Mouse (Mus musculus) thymus, adult 18-20 months (tissue): ENCODE measurements around the gene Gyg.
A peak's percentile ranks its signal among the peaks of the same experiment; 100 is the strongest.

Experiments used
- DNase-seq, 2 experiments: peaks; one replicate each; pipeline ENCODE4 v3.0.0; 2022; ENCODE audit warnings: mixed read lengths in 2 of 2

Gene Gyg

DNA sequence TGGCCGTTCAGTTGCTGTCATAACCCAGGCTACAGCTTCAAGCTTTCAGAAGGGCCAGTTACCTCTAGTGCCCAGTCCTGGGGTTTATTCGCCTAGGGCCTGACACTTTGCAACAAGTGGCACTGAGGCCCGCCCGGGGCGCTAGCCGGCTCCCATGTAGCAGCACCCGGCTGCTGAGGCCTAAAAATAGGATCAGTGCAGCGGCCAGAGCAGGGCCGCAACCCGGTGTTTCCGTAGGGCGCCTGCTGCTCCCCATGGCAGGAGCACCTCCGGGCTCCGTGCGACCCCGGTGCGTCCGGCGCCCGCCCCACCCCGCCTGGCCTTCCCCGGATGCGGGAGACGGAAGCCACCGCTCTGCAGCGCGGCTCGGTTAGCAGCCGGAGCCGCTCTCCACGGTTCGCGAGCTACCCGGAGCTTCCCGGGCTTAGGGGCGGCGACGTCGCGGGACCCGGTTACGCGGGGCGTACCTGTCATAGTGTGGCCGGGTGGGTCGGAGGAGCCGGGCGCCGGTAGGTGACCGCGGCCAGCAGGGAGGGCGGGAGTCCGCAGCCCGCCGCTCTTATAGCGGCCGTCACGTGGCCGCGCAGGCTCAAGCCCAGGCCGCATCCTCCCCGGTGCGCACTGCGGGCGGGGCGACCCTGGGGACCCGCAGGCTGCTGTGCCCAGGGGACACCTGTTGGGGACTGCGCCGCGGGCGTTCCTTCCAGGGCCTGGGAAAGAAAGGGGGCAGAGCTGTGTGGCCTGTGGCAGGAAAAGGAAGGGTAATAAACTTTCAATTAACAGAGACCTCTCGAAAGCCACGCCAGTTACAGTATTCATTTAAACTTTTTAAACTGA lies at the start of gene Gyg:
Gyg (minus strand) TSS at position 787 of the 837 bp plus-strand sequence.
- peak; percentile 63 to 67 for DNase-seq

DNA sequence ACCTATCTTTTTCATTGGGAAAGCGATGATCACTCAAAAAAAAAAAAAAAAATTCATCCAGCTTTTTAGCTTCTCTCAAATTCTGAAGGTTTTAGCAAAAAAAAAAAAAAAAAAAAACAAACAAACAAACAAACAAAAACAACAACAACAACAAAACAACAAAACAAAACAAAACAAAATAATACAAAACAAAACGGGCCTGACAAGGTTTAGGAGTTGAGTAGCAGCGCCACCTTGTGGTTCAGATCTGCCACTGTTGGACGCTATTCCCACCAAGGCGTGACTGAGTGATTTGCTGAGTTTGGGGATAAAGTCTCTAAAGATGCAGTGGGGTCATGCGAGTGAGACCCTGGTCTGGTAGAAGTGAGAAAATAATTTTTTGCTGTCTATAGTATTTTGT lies 43.8 kb upstream of the Gyg start:
- peak; percentile 8 to 18 for DNase-seq

DNA sequence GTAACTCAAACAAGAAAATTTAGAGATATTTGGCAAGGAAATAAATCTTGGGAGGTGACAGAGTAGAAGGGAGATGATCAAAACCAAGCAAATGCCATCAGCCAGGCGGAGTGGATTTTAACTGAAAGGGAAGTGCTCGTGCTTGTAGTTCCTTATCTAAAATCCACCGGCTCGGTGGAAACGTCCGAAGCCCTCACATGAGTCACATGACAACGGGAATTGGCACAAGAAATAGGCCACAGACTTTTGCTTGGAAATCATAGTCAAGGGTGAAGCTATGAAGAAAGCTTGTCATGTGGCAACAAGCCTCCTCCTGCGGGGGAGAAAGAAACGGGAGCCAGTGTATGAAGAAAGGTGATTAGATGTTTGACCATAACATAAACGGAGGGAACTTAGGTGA lies 42.8 kb upstream of the Gyg start:
- DNase-seq, result no peak

DNA sequence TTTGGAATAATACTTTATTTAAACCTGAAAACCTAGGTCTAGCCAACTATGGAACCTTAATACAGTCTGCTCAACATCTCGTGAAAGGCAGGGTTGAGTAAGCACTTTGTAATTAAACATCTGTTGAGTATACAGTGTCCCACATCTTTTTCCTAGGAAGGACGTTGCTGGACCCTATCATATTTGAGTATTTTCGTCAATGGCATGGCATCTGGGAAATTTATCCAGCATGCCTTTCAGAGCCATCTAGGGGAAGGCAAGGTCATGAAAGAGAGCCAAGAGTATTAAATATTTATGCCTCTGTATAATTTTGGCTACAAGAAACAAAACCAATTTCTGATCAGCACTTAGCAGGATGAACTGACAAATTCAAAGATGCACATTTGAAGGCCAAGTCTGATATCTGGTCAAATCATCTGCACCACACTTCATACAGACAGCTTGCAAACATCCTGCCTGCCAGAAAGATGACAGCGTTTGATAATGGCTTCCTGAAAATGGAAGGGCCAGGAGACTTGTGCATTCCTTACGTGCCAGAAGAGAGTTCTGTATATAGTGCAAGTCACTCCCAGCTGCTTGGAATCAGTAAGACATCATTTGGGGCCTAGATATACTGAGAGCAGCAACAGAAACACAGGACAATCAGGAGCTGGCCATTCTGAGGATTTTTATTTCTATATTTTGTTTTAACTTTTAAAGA lies 34.0 kb upstream of the Gyg start:
- DNase-seq, result no peak

DNA sequence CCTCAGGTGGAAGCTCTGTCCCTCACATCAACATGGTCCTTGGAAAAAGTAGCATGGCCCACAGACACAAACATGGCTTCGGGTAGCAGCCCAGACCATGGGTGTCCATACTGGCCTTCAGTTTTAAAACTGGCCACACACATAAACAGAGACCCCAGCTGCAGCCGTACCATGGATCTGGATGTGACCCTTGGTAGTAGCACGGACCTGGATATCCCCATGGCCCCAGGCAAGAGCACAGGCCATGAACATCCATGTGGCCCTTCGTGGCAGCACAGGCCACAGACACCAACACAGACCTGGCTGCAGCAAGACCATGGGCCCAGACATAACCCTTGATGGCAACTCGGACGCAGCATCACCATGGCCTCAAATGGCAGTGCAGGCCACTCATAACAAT lies 17.3 kb upstream of the Gyg start:
- DNase-seq, result no peak

DNA sequence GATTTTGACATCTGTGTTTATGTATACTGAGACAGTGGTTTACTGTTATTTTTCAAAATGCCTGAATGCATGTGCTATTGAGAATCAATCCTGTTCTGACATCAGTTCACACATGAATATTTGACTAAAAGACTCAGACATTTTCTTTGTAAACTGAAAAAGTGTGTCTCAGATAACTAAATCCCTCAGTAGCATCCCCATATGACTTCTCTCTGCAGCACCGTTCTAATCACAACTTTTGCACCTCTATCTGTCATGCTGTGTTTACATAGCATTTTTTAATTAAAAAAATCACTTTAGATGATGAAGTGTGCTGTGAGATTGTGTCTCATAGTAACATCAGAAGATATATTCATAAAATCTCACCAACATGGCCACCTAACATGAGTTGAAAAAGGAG lies 12.4 kb upstream of the Gyg start:
- no peak for DNase-seq

DNA sequence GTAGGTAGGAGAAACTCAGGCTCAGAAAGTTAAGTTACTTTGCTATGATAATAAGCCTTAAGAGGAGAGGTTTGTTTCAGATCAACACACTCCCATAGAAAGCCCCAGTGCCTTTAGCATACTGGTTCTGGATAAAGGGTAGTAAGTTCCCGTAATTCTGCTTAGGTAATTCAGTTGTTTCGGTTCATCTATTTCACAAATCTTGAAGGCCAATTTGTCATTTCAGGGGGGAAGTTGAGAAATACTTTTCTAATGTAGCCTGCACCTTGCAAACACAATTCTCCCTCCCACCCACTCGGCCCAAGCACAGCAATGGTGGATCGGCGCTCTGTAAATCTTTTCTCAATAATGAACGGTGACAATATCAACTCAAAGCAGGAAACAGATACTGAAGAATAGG lies 359 bp upstream of the Gyg start:
- DNase-seq, result no peak

DNA sequence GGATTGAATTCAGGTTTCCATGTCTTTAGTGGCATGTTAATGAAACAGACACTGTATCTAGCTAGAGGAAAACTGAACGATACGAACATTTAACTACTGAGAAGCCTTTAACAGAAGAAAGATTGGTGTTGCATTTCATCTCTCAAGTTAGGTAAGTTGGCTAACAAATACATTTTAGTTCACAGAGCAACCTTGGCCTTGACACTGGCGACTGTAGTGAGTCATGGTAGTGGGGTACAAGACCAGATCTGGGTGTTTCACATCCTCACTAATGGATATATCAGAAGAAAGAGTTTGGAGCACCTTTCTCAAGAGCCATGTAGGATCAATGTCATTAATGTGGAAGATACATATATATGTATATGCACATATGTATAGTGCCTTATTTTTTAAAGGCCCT lies 3.5 kb downstream of the Gyg start:
- DNase-seq, result no peak

DNA sequence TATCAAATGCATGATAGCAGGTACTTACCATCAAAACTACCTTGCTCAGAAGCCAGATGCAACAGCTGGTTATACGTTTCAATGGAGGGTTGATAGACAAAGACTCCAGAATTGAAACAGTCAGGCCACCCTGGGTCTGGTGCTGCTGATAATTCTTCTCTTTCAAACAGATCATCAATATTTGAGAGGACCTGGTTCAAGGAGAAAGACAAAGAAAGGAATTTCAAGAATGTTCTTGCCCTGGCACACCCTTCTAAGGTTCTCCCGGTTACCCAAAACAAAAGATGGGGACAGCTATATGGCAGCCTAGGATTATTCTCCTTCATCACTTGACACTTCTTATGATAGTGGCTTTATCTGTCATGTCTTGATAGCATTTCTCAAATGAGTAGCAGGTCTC lies 4.6 kb downstream of the Gyg start:
- DNase-seq, result no peak

DNA sequence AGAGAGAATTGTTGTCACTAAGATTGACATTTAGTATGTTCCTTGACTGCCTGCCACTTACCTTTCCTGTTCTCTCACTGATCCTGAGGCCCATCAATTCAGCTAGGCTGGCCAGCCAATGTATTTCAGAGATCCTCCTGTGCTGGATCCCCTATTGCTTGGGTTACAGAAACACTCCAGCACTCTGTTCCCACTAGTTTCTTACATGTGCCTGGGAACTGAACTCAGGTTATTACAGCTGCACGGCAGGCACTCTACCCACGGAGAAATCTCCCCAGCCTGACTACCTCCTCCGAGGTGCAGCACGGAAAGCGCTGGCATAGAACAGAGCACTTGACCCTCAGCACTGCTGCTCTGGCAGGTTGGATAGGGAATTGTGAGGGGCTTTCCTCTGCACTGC lies 7.5 kb downstream of the Gyg start:
- no peak for DNase-seq

DNA sequence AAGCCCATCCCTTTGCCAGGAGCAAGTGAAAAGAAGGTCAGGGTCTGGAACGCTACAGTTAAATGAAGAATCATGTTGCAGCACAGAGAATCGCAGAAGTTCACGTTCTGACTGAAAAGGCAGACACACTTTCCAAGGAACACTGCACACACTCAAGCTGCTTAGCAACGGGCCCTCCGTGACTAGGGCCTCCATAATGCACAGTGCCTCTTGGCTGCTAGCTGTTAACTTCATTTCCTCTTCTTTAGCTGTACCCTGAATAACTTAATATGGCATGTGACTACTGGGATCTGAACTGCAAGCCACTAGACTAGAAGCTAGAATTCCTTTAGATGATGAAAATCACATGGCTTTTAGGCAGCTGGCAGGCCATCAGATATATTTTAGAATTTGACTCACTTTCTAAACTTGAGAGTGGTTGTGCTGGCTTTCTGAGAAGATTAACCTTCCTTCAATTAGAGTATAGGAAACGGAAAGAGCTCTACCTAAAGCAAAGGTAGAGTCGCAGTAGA lies 8.2 kb downstream of the Gyg start:
- DNase-seq, result no peak

DNA sequence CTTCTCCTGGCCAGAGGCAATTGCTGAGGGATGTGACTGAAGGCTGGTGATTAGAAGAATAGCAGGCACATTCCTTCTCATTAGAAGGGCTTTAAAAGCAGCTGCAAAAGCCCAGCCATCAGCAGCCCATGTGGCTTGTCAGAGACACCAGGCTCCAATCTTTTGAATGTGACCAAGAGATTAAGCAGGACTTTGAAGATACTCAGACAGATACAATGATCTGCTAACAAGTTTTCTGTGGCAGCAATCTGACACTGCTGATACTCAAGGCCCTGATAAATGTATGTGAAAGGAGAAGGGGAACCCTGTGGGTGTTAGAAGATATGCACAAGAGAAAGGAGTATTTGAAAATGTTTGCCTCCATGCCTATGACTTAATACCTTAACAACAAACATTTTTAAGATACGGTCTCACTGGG lies 9.4 kb downstream of the Gyg start:
- DNase-seq, result no peak

DNA sequence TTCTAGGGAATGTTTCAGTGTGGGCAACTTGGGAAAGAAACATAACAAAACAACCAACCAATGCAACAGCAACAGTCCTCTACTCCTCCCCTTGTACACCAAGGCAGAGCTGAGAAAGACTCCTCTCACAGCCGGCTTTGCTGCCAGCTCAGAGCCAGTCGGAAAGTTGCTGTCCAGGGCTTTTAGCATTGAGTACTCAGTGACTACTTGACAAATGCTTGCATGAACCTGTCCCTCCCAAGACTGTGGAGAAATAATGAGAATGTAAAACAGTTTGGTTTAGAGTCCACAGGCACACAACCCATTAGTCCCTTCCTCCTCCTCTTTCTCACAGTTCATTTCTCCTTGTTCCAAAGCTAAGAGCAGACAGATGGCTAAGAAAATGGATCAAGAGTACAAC lies 10.7 kb downstream of the Gyg start:
- DNase-seq, result no peak

DNA sequence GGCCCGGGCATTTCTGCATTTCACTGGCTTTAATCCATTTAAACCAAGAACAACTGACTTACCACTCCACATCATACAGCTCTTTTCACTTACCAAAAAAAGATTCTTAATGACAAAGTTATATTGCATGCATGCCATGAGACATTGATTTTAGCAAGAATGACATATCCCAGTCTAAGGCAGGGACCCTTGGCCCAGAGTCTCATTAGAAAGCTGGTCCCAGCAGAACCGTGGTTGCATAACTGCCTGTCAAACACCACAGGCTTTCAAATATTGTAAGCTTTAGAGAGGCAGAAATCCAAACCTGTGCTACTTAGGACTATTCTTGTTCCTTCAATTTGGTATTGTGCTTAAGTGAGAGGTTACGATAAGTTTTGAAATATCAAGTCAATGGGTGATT lies 11.4 kb downstream of the Gyg start:
- DNase-seq, result no peak

DNA sequence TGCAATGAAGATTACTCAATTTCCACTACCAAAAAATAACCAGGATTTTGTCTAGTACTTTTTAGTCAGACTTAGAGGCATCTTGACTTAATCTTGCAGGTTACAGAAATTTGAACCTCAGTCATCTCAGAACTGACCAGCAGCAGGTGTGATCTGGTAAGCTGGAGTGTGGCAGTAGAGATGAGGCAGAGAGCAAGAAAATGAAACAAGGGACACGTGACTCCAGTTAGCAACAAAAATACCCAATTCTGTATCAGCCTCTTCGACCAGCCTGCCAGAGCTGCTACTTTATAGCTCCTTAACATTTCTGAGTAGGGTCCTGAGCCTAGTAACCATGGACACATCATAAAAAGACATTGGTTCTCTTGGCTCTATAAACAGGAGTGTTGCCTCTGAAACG lies 12.5 kb downstream of the Gyg start:
- DNase-seq, result no peak

DNA sequence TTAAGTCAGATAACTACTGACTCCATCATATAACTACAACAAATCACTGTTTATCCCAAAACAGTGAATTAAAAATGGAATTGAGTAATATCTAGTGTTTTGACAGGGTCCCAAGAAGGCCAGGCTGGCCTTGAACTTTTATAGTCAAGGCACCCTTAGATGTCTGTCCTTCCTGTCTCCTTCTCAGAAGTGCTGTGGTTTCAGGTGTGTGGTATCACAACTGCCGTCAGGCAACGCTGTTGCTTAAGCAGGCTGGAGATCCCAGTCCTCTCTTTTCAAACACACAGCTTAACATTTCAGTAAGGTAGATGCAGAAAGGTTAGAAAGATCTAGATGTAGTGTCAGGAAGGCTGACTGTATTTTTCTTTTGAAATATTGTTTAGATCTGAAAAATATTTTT lies 13.0 kb downstream of the Gyg start:
- DNase-seq, result peak in 1 of 2 experiments; percentile 45

DNA sequence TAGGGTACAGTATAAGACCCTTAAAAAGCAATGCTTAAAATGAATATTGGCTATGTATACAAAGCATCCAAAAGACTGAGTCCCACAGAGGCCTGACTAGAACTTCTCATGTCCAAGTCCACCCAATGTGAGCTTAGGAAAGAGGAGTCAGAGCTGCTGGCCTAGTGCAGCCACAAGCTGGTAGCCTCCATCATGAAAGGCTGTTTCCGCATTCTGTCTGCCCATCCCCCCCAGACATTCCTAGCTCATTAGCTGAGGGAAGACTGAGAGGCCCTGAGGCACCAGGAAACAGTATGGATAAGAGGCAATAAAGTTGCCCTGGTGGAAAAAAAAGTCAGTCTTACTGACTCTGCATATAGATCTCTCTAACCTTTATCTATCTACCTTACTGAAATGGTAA lies 13.4 kb downstream of the Gyg start:
- DNase-seq, result no peak

DNA sequence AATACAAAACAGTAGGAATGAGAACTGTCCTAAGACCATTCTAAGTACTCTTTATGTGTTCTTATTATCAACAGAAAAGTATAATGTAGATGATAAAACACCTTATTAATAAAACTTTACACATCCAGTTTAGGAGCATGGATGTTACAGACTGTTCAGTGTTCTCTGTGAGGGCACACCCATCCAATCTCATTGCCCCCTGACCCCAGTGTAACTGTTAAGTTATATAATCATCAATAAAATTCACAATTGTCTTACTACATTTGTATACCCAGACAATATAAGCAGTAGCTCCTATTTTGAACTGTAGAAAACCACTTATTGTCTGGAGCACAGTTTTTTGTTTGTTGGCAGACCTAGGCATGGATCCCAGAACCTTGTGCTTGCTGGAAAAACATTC lies 13.9 kb downstream of the Gyg start:
- DNase-seq, result no peak

DNA sequence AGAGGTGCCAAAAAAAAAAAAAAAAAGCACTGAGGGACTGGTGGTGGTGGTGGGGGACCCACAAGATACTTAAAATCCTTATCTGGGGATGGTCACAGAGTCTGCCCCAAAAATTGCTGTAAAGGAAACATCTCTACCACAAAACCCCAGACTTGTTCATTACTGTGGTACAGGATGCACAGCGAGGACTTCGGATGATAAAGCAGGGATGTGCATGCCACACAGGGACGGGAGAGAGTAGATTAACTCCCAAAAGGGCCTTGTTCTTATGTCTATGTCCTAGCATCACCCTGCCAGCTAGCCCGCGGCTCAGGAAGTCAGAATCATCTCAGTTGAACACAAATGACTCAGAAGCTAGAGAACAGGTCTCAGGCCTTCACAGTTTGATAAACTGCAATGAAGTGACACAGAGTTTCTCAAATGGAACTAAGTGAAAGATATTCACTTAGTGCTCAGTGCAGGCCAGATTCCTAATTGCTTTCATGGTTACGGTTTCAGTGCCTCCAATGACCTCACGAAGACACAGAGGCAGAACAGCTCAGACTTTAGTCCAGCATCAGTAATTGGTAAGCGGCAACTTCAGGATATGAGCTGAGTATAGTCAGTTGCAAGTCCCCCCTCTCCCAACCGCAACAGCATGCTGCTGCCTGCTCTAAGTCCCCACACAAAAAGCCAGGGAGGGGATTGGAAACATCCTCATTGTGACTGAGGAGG lies 18.1 kb downstream of the Gyg start:
- DNase-seq, result no peak

DNA sequence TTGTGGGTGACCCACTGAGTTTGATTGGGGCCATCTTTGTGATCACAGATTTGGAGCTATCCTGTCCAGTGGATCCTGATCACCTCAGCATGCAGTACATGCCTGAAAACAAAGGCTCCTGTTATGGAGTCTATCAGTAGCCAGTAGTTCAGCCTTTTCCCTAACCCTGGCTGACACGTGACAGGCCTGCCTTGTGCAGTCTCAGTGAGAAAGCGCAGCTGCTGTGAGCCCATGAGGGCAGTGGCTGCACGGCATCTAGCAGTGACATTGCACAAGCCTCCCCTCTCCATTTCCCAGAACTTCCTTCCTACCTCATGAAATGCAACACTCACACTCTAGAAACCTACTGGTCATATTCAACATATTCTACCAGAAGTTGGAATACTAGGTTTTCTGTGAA lies 20.6 kb downstream of the Gyg start:
- no peak for DNase-seq

DNA sequence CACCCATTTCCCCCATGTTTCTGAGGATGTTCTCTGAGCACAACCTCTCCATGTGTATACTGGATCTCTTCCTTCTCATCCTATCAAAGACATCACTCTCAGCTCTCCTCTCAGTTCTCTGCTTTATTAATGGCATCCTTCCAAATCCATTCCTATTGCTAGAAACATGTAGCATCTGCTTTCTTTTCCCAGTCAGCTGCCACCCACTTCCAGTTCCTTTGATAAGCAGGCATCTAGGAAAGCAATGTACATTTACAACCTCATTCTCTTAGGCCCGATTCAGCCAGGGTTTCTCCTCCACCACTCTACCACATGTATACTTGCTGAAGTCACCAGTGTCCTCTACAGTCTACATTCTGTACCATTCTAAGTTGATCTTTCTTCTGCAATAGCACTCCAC lies 21.4 kb downstream of the Gyg start:
- no peak for DNase-seq

DNA sequence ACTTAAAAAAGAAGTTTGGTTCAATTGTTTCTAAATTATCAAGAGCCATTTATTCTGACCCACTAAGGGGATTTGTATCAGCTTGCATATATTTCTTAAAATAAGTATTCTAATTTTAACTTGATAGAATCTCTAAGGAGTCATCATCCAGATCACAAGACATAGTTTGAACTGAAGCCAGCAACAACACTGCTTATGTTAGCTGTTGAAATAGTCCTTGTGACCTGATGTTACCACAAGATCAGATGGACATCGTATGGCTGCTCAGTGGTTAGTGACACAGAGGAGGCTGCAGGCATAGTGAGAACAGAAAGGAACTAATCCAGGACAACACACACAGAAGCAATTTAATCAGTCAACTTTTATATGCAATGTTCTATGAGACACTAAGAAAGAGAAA lies 22.4 kb downstream of the Gyg start:
- no peak for DNase-seq

DNA sequence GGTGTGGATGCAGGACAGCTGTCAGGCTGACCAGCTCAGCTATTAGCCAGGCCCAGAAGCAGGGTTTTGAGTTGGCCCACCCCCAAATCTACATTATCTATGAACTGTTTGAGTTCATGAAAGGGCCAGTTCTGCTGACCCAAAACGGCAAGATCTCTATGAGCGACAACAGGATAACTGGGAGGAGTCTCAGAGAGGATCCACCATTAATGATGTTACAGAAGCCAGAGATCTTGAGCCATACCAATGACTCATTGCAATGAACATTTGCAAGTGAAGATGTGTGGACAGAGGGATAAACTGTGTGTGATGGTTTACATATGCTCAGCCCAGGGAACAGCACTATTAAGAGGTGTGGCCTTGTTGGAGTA lies 23.8 kb downstream of the Gyg start:
- no peak for DNase-seq
